Mouse (Mus musculus): ENCODE measurements at regions not wholly inside any gene's neighbourhood (a gene's known extent, or its start where the extent isn't known, plus 50 kb on each side); places are given as distances from the start of the nearest gene placed in this dataset.
"Not testable (repeated sequence)": the region's sequence is repeated elsewhere in the genome, so short reads cannot be mapped to it uniquely, and the experiment has no call there.

- DNase-seq (ENCODE audit: low spot score in 2 of 2), result no peak
Measured at GRCm38 (mm10) chr6:89125916-89126315, 223.9 kb downstream of the Tpra1 start.

GRCm38 (mm10) chr6:89128141-89128540 lies 226.1 kb downstream of the Tpra1 start:
- not testable (repeated sequence) for DNase-seq (ENCODE audit: low spot score in 2 of 2)

GRCm38 (mm10) chr6:89140469-89140868 lies 222.0 kb downstream of the Plxna1 start:
- no peak for DNase-seq (ENCODE audit: low spot score in 2 of 2)

- DNase-seq (ENCODE audit: low spot score in 2 of 2), result no peak
Measured at GRCm38 (mm10) chr6:89153027-89153662, 209.3 kb downstream of the Plxna1 start.

GRCm38 (mm10) chr6:89157501-89157900 lies 204.9 kb downstream of the Plxna1 start:
- no peak for DNase-seq (ENCODE audit: low spot score in 2 of 2)

- DNase-seq (ENCODE audit: low spot score in 2 of 2), result peak; percentile 6 to 32
Measured at GRCm38 (mm10) chr6:89160051-89160450, 202.4 kb downstream of the Plxna1 start.

GRCm38 (mm10) chr6:89161746-89162145 lies 200.7 kb downstream of the Plxna1 start:
- DNase-seq (ENCODE audit: low spot score in 2 of 2), result peak in 1 of 2 experiments; percentile 19

- DNase-seq (ENCODE audit: low spot score in 2 of 2), result no peak
Measured at GRCm38 (mm10) chr6:89169520-89169919, 192.9 kb downstream of the Plxna1 start.

- not testable (repeated sequence) for DNase-seq (ENCODE audit: low spot score in 2 of 2)
Measured at GRCm38 (mm10) chr6:89184920-89185319, 177.5 kb downstream of the Plxna1 start.

- DNase-seq (ENCODE audit: low spot score in 2 of 2), result not testable (repeated sequence)
Measured at GRCm38 (mm10) chr6:89200514-89201284, 161.7 kb downstream of the Plxna1 start.

GRCm38 (mm10) chr6:89215021-89215420 lies 147.4 kb downstream of the Plxna1 start:
- no peak for DNase-seq (ENCODE audit: low spot score in 2 of 2)

GRCm38 (mm10) chr6:89235416-89236075 lies 126.9 kb downstream of the Plxna1 start:
- peak in 1 of 2 experiments; percentile 35 for DNase-seq (ENCODE audit: low spot score in 2 of 2)

GRCm38 (mm10) chr6:89236226-89236625 lies 126.2 kb downstream of the Plxna1 start:
- DNase-seq (ENCODE audit: low spot score in 2 of 2), result no peak

- DNase-seq (ENCODE audit: low spot score in 2 of 2), result peak; percentile 67 to 69
Measured at GRCm38 (mm10) chr6:89236892-89237646, 125.4 kb downstream of the Plxna1 start.

- peak; percentile 43 to 63 for DNase-seq (ENCODE audit: low spot score in 2 of 2)
Measured at GRCm38 (mm10) chr6:89238871-89239270, 123.5 kb downstream of the Plxna1 start.

- DNase-seq (ENCODE audit: low spot score in 2 of 2), result no peak
Measured at GRCm38 (mm10) chr6:89239511-89239910, 122.9 kb downstream of the Plxna1 start.

- no peak for DNase-seq (ENCODE audit: low spot score in 2 of 2)
Measured at GRCm38 (mm10) chr6:89240168-89240705, 122.2 kb downstream of the Plxna1 start.

GRCm38 (mm10) chr6:89242371-89243288 lies 119.8 kb downstream of the Plxna1 start:
- no peak for DNase-seq (ENCODE audit: low spot score in 2 of 2)

- DNase-seq (ENCODE audit: low spot score in 2 of 2), result no peak
Measured at GRCm38 (mm10) chr6:89245506-89245905, 116.9 kb downstream of the Plxna1 start.

GRCm38 (mm10) chr6:89246261-89246660 lies 116.2 kb downstream of the Plxna1 start:
- DNase-seq (ENCODE audit: low spot score in 2 of 2), result no peak
